Mouse (Mus musculus): ENCODE measurements at regions not wholly inside any gene's neighbourhood (a gene's known extent, or its start where the extent isn't known, plus 50 kb on each side); places are given as distances from the start of the nearest gene placed in this dataset.

GRCm38 (mm10) chr14:101067082-101067481, 133.0 kb downstream of the Prr30 start:
- CTCF ChIA-PET: interaction anchor here (0.5 kb wide), 1 partner anchor 8 kb away, joined by 3 read pairs; no protein-coding TSS in a partner anchor

- CTCF ChIA-PET: no interaction called here
Observed at GRCm38 (mm10) chr14:101056874-101057273, 143.3 kb downstream of the Prr30 start.

GRCm38 (mm10) chr14:101055915-101056314, 144.2 kb downstream of the Prr30 start:
- CTCF ChIA-PET: no interaction called here

- CTCF ChIA-PET: no interaction called here
Observed at GRCm38 (mm10) chr14:101054786-101055185, 145.3 kb downstream of the Prr30 start.

GRCm38 (mm10) chr14:101052760-101053159, 147.4 kb downstream of the Prr30 start:
- CTCF ChIA-PET: no interaction called here

- CTCF ChIA-PET: no interaction called here
Observed at GRCm38 (mm10) chr14:101050212-101050611, 149.9 kb downstream of the Prr30 start.

- CTCF ChIA-PET: no interaction called here
Observed at GRCm38 (mm10) chr14:101049664-101050203, 150.4 kb downstream of the Prr30 start.

- CTCF ChIA-PET: no interaction called here
Observed at GRCm38 (mm10) chr14:101043494-101043893, 156.6 kb downstream of the Prr30 start.

- CTCF ChIA-PET: no interaction called here
Observed at GRCm38 (mm10) chr14:101001070-101001469, 199.1 kb downstream of the Prr30 start.

GRCm38 (mm10) chr14:100980754-100981153, 219.4 kb downstream of the Prr30 start:
- CTCF ChIA-PET: no interaction called here

GRCm38 (mm10) chr14:100978515-100978914, 221.6 kb downstream of the Prr30 start:
- CTCF ChIA-PET: no interaction called here

GRCm38 (mm10) chr14:100970970-100971369, 229.2 kb downstream of the Prr30 start:
- CTCF ChIA-PET: no interaction called here

- CTCF ChIA-PET: no interaction called here
Observed at GRCm38 (mm10) chr14:100960198-100960597, 239.9 kb downstream of the Prr30 start.

GRCm38 (mm10) chr14:100955806-100956436, 244.2 kb downstream of the Prr30 start:
- CTCF ChIA-PET: no interaction called here

- CTCF ChIA-PET: no interaction called here
Observed at GRCm38 (mm10) chr14:100950681-100951119, 249.4 kb downstream of the Prr30 start.

- CTCF ChIA-PET: interaction anchor here (0.7 kb wide), 1 partner anchor 1447 kb away, joined by 3 read pairs; no protein-coding TSS in a partner anchor
Observed at GRCm38 (mm10) chr14:100947625-100948024, 252.5 kb downstream of the Prr30 start.

GRCm38 (mm10) chr14:100937358-100937887, 262.7 kb downstream of the Prr30 start:
- CTCF ChIA-PET: no interaction called here

GRCm38 (mm10) chr14:100934554-100934953, 265.6 kb downstream of the Prr30 start:
- CTCF ChIA-PET: no interaction called here

GRCm38 (mm10) chr14:100924880-100925279, 275.2 kb downstream of the Prr30 start:
- CTCF ChIA-PET: no interaction called here

- CTCF ChIA-PET: no interaction called here
Observed at GRCm38 (mm10) chr14:100900221-100900620, 299.9 kb downstream of the Prr30 start.

GRCm38 (mm10) chr14:100899074-100899473, 301.1 kb downstream of the Prr30 start:
- CTCF ChIA-PET: no interaction called here

- CTCF ChIA-PET: no interaction called here
Observed at GRCm38 (mm10) chr14:100889163-100890157, 310.7 kb downstream of the Prr30 start.
